Comparison of ENCODE assay signal across 23 mouse cellular contexts in genomic region chr4:142039662-142040353, GRCm38 (mm10). TPM values are rescaled to one million over a fixed set of nuclear protein-coding genes. Genes with fewer than 3 reads are reported as not detected.
DNase-seq lines count a peak whose midpoint lies in the region; ATAC-seq and TF ChIP-seq lines count a peak whose summit lies in the region.
"Had no signal": no experiment of that assay in that cellular context is flagged by ENCODE, and none has a peak within 500 bp of the region (broad histone marks: within the 10 kb centered on the region; RNA-seq: fewer than 3 reads in every experiment).

No protein-coding gene starts in this region.

- TF ChIP-seq CTCF in kidney, adult 2 months (conservative IDR thresholded peaks at IDR 0.05; ENCODE audit: insufficient read depth, insufficient read length, low read depth, low read length), result no peak
- TF ChIP-seq CTCF in liver, embryonic 14.5 days (IDR thresholded peaks at IDR 0.05; ENCODE audit: low read depth), result no peak

- H3K9ac ChIP-seq in liver, embryonic 14.5 days (replicated peaks), result no peak overlapping the region
- H3K9ac ChIP-seq: embryonic facial prominence, embryonic 15.5 days; forebrain, embryonic 12.5 days; hindbrain, embryonic 15.5 days; midbrain, embryonic 12.5 days; neural tube, embryonic 12.5 days had no signal

- no peaks in the 10 kb centered on the region for H3K9me3 ChIP-seq in heart, embryonic 10.5 days
- no peaks in the 10 kb centered on the region for H3K9me3 ChIP-seq in liver, embryonic 14.5 days (ENCODE audit: control insufficient read depth, low read length)
- H3K9me3 ChIP-seq: embryonic facial prominence, embryonic 15.5 days; forebrain, embryonic 12.5 days; hindbrain, embryonic 15.5 days; midbrain, embryonic 12.5 days; neural tube, embryonic 12.5 days had no signal

- no peak for TF ChIP-seq POLR2A in kidney, adult 2 months (IDR thresholded peaks at IDR 0.05; ENCODE audit: low read depth, low read length)

- H3K27me3 ChIP-seq in heart, embryonic 10.5 days (ENCODE audit: insufficient read depth, poor library complexity, severe bottlenecking), result no peaks in the 10 kb centered on the region
- no peaks in the 10 kb centered on the region for H3K27me3 ChIP-seq in kidney, adult 2 months (replicated peaks; ENCODE audit: control insufficient read depth, insufficient read depth, low read length)
- H3K27me3 ChIP-seq in liver, embryonic 14.5 days (ENCODE audit: control insufficient read depth, insufficient read depth, low read length), result no peaks in the 10 kb centered on the region
- H3K27me3 ChIP-seq: embryonic facial prominence, embryonic 15.5 days; forebrain, embryonic 12.5 days; hindbrain, embryonic 15.5 days; midbrain, embryonic 12.5 days had no signal

- DNase-seq in heart, embryonic 10.5 days (ENCODE audit: low spot score), result no peak
- no peak for DNase-seq in heart, adult 11 months
- DNase-seq in kidney, adult 2 months, result no peak
- no peak for DNase-seq in kidney, adult 11 months
- DNase-seq in liver, embryonic 14.5 days (ENCODE audit: low read depth in 3 of 3, low spot score in 3 of 3), result peak; percentile 45 to 54 (median 48)
- no peak for DNase-seq in ovary, postnatal 36 days (ENCODE audit: low spot score)
- no peak for DNase-seq in layer of hippocampus, postnatal 36 days
- no peak for DNase-seq in thymus, postnatal 14 days
- DNase-seq: adrenal gland, postnatal 10 days; cerebellum, postnatal 14 days; gastrocnemius, postnatal 14 days; right cerebral cortex, postnatal 25 days; thymus, postnatal 4 days had no signal

- 45% methylated on average over 9 of the region's 9 CpGs for WGBS in heart, embryonic 10.5 days
- WGBS in kidney, adult 2 months, result 88% methylated on average over 9 of the region's 9 CpGs
- 28% methylated on average over 9 of the region's 9 CpGs for WGBS in liver, embryonic 14.5 days (ENCODE audit: insufficient replicate concordance)

- no peak overlapping the region for H3K4me3 ChIP-seq in heart, embryonic 10.5 days
- no peak overlapping the region for H3K4me3 ChIP-seq in kidney, adult 2 months (ENCODE audit: insufficient read depth, low read depth, low read length)
- no peak overlapping the region for H3K4me3 ChIP-seq in liver, embryonic 14.5 days (ENCODE audit: insufficient read depth in 1 of 2, low read depth in 2 of 2, low read length in 2 of 2)
- H3K4me3 ChIP-seq: embryonic facial prominence, embryonic 15.5 days; forebrain, embryonic 12.5 days; hindbrain, embryonic 15.5 days; midbrain, embryonic 12.5 days; neural tube, embryonic 12.5 days had no signal

- peak overlapping the region; percentile 33 for H3K4me2 ChIP-seq in liver, embryonic 14.5 days (ENCODE audit: low read depth)
- H3K4me2 ChIP-seq: embryonic facial prominence, embryonic 15.5 days; forebrain, embryonic 12.5 days; hindbrain, embryonic 15.5 days; midbrain, embryonic 12.5 days; neural tube, embryonic 12.5 days had no signal

- peak; percentile 92 for ATAC-seq in liver, embryonic 14.5 days (ENCODE audit: insufficient read depth)
- ATAC-seq: activated CD4-positive, CD25-positive, alpha-beta regulatory T cell, adult 4 months; intestine, postnatal 0 days had no signal

- TF ChIP-seq EP300 in liver, embryonic 14.5 days (IDR thresholded peaks at IDR 0.05; ENCODE audit: low read depth), result peak; percentile 79

- peaks cover 12% of the 10 kb centered on the region; the same call in 1 of the 2 replicates for H3K36me3 ChIP-seq in heart, embryonic 10.5 days
- H3K36me3 ChIP-seq in kidney, adult 2 months (ENCODE audit: control insufficient read depth, insufficient read depth, low read length), result peaks cover 2% of the 10 kb centered on the region
- H3K36me3 ChIP-seq in liver, embryonic 14.5 days (replicated peaks; ENCODE audit: control insufficient read depth, insufficient read depth, low read depth), result no peaks in the 10 kb centered on the region
- H3K36me3 ChIP-seq: forebrain, embryonic 12.5 days; G1E; hindbrain, embryonic 15.5 days; midbrain, embryonic 12.5 days; neural tube, embryonic 12.5 days had no signal

- peaks cover 60% of the 10 kb centered on the region for H3K4me1 ChIP-seq in heart, embryonic 10.5 days
- peaks cover 10% of the 10 kb centered on the region for H3K4me1 ChIP-seq in kidney, adult 2 months (ENCODE audit: control insufficient read depth, insufficient read depth, low read length)
- H3K4me1 ChIP-seq in liver, embryonic 14.5 days (replicated peaks; ENCODE audit: control insufficient read depth in 2 of 2, insufficient read depth in 2 of 2, low read length in 1 of 2), result peaks cover 8 to 16% of the 10 kb centered on the region in 2 experiments
- H3K4me1 ChIP-seq: hindbrain, embryonic 15.5 days; midbrain, embryonic 12.5 days had no signal

- H3K27ac ChIP-seq in heart, embryonic 10.5 days, result peak overlapping the region; percentile 84
- 0 out of 2 replicates have a peak overlapping the region, but pooled peaks have one; percentile 26 for H3K27ac ChIP-seq in kidney, adult 2 months (ENCODE audit: insufficient read depth, low read depth, low read length)
- no peak overlapping the region for H3K27ac ChIP-seq in liver, embryonic 14.5 days
- H3K27ac ChIP-seq: embryonic facial prominence, embryonic 15.5 days; forebrain, embryonic 12.5 days; hindbrain, embryonic 15.5 days; kidney, postnatal 0 days; macrophage; midbrain, embryonic 12.5 days; neural tube, embryonic 12.5 days had no signal

RNA-seq across cellular contexts. Expression of gene Fhad1, which starts 24.9 kb away (rescaled TPM):
- polyA plus RNA-seq in heart, embryonic 10.5 days (2016; fragmentation: Nextera tagmentation; extraction: Ambion mirVana), result 3.4 and 5.2 TPM in 2 replicates
- 0.18 and 0.28 TPM in 2 replicates for polyA plus RNA-seq in kidney, adult 2 months (2012; rRNA removed)
- 0.03 and 0.23 TPM in 2 replicates for polyA plus RNA-seq in liver, embryonic 14.5 days (2012; rRNA removed)
- polyA plus RNA-seq in liver, embryonic 14.5 days (2014; fragmentation: Nextera tagmentation; extraction: Ambion mirVana), result 0.11 TPM in 1 of 2 replicates, not detected in the other
- 1 to 10 TPM; 8.6 to 9.7 TPM for total RNA-seq in layer of hippocampus, postnatal 36 days (2021)
- polyA plus RNA-seq: G1E had no signal

RNA-seq across cellular contexts. Expression of gene Tmem51, which starts 44.3 kb away (rescaled TPM):
- polyA plus RNA-seq in heart, embryonic 10.5 days (2016; fragmentation: Nextera tagmentation; extraction: Ambion mirVana), result 21.0 and 25.9 TPM in 2 replicates
- polyA plus RNA-seq in kidney, adult 2 months (2012; rRNA removed), result 59.6 and 60.4 TPM in 2 replicates
- 7.7 and 7.9 TPM in 2 replicates for polyA plus RNA-seq in liver, embryonic 14.5 days (2012; rRNA removed)
- 11.4 and 11.8 TPM in 2 replicates for polyA plus RNA-seq in liver, embryonic 14.5 days (2014; fragmentation: Nextera tagmentation; extraction: Ambion mirVana)
- 1 to 10 TPM; 4.2 TPM for total RNA-seq in layer of hippocampus, postnatal 36 days (2021)
- polyA plus RNA-seq: G1E had no signal

Comparison
In these comparisons a context has a peak if more than half of its experiments do, and no peak if none do; other contexts are left out.
1. DNase-seq: peak in liver, embryonic 14.5 days (3 of 3); none in heart, embryonic 10.5 days (single experiment), heart, adult 11 months (single experiment), kidney, adult 2 months (single experiment), kidney, adult 11 months (single experiment), ovary, postnatal 36 days (single experiment), layer of hippocampus, postnatal 36 days (0 of 2) and thymus, postnatal 14 days (single experiment).